Mouse (Mus musculus): ENCODE data around the gene Vstm4.

DNA sequence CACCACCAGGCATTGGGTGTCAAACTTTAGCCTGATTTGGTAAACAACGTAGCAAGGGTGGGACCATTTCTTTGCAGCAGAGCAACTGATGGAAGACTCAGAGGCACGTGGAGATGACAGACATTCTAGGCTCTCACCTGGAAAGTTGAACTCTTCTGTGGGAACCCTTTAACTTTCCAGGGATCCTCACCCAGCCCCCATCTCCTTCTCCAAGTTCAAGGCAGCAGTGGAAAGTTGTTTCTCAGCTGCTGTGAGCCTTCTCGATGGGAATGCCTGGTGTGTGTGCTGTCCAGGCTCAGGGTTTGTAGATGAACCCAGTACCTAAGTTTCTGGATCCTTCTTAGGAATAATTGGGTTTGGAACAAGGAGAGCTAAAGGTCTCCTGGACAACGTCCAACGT lies 310 bp upstream of the Vstm4 start:
- TF ChIP-seq CTCF (IDR thresholded peaks at IDR 0.05; ENCODE audit: low read depth, low read length) (no peak), POLR2A (IDR thresholded peaks at IDR 0.05; ENCODE audit: extremely low read depth, insufficient read depth, low read length) (no peak)
